Mouse (Mus musculus) lung, adult 2 months (tissue): ENCODE data around the gene Agpat4. TPM values are rescaled to one million over a fixed set of nuclear protein-coding genes. Genes with fewer than 3 reads are reported as not detected.

Experiments used
- DNase-seq: peaks from one replicate; pipeline ENCODE4 v3.0.0; 2022
- H3K4me1 ChIP-seq: fragments of 200-500 bp; 2 replicates; pipeline ENCODE4 v1.6.1; 2011; ENCODE audit warnings: low read length; ENCODE audit not compliant: control insufficient read depth, insufficient read depth
- H3K4me3 ChIP-seq: fragments of 200-500 bp; replicated peaks from 2 replicates; pipeline ENCODE3; 2011; ENCODE audit warnings: low read depth, mild to moderate bottlenecking, control low read depth, low read length; ENCODE audit errors: extremely low read depth
- CTCF ChIP-seq: fragments of 200-500 bp; IDR thresholded peaks from 2 replicates; pipeline ENCODE4 v1.5.1; 2011; ENCODE audit warnings: mild to moderate bottlenecking, low read length, control low read depth; ENCODE audit not compliant: insufficient read depth
- POLR2A ChIP-seq: fragments of 200-500 bp; IDR thresholded peaks from 2 replicates; pipeline ENCODE4 v1.6.1; 2011; ENCODE audit warnings: low read depth, mild to moderate bottlenecking, control low read depth, low read length, borderline replicate concordance; ENCODE audit errors: extremely low read depth
- WGBS: fragments of 180-500 bp; shearing (Covaris S2); methylation state at CpG from one replicate; pipeline ENCODE4 v1.1.7; 2018; 5-methylcytosine and 5-hydroxymethylcytosine counted together
- polyA plus RNA-seq: library from polyadenylated mRNA; depleted of rRNA; stranded (reverse); fragments of >200 nt; gene quantifications from 2 replicates; pipeline ENCODE4 v1.2.3, GENCODE M21; 2012

The Agpat4 gene
- polyA plus RNA-seq, 1 experiment: 50.7 TPM

DNA sequence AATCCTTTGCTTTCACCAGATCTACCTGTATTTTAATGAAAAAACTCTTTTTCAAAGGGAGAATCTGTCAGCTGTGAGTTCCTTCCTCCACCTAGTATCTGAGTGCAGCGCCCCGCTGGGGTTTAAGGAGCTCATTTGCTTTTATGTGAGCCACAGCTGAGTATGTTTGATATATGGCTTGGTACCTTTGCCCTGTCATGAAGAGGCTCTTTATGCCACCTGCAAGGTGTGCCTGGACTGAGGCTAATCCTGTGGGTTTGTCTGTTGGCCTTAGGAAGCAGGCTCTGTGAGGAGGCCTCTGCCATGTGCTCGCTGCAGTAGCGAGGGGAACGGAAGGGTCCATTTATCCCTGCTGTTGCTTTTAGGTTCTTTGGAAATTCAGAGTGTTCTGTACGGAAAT is 19.9 kb downstream of the Agpat4 start:
- DNase-seq: no peak
- no peak overlapping the region for H3K4me3 ChIP-seq
- peaks cover 5% of the 10 kb centered on the region; the same call in 1 of the 2 replicates for H3K4me1 ChIP-seq
- TF ChIP-seq CTCF (no peak), POLR2A (no peak)
- 95% methylated on average over 6 of the region's 6 CpGs for WGBS

DNA sequence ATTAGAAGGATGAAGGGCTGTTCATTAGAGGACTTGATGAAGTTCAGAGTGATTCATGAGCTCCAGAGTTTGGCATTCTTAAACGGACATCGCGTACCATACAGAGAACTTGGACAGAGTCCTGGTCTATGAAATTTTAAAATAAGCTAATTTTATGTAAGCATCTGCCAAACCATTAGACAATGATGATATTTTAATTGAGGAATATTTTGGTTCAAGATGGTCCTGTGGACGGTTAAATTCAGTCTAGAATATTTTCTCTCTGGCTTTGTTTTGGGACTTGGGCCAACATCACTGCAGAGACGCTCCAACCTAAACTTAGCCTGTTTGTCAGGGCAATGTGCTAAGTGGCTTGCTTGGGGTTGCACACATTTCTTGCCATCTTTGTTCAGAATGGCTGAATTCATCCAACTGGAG is 25.5 kb downstream of the Agpat4 start:
- Histone ChIP-seq H3K4me1 (peaks cover 12% of the 10 kb centered on the region), H3K4me3 (no peak overlapping the region)
- DNase-seq: no peak
- TF ChIP-seq CTCF (no peak), POLR2A (no peak)
- 55% methylated on average over 5 of the region's 5 CpGs for WGBS

DNA sequence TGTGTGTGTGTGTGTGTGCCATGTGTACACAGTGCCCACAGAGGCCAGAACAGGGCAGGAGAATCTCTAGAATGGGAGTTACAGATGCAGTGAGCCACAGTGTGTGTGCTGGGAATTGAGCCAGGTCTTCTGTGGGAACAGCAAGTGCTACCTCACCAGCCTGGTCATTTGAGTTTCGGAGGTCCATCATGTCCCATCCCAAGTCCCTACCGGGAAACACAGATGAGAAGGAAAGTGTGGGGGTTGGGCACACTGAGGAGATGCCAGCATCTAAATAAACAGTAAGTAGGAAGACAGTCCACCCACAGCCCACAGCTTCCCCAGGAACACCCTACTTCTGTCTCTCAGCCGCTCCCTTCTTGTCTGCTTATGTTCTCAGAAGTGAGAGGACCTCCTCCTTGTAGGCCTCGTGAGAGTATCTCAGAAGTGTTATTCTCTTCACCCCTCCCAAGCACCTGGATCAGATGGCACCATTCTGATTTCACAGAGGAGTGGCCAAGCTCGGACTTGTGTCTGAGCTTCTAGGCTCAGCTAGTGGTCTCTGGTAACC is 27.7 kb downstream of the Agpat4 start:
- no peak for DNase-seq
- TF ChIP-seq POLR2A: no peak
- no peak for TF ChIP-seq CTCF
- Histone ChIP-seq H3K4me3 (no peak overlapping the region), H3K4me1 (peaks cover 13% of the 10 kb centered on the region)
- WGBS: 48% methylated on average over 5 of the region's 5 CpGs

DNA sequence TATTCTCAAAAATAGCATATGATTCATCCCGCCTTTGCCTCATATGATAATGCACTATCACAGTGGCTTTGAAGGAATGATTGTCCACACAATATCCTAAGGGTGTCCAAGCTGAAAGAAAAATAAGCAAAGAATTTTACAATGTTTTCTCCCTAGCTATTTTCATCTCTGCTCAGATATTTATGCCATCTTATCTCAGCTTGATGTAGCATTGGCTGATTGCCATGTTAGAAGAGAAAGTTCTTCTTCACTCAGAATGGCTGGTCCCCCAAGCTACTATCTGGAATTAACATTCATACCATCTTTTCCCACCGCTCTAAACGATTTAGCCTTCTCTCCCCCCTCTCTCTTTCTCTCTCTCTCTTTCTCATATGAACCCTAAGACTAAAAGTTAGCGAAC is 29.3 kb downstream of the Agpat4 start:
- 76% methylated on average over 4 of the region's 4 CpGs for WGBS

DNA sequence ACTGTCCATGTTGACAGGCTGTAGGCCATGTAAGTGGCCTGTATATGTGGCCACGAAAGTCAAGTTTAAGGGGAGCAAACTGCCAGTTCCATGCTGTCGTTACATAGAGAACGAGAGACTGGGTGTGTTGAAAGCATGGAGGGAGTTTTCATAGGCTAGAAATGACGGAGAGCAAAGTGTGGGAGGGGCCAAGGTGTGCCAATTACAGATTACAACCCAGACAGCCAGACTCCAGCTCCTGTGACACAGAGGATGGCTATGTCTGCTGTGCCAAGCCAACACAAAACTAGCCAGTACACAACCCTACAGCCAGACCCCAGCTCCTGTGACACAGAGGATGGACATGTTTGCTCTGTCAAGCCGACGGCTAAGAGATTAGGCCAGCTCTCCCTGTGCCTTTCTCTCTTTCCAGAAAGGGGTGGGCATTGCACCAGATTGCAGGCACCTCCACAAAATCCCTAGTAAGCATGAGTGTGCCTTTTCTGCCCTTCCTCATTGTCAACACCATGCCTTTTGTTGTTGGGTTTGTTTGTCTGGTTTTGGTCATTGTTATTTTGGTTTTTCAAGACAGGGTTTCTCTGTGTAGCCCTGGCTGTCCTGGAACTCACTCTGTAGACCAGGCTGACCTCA is 30.8 kb downstream of the Agpat4 start:
- no peak overlapping the region for H3K4me3 ChIP-seq
- no peak for DNase-seq
- H3K4me1 ChIP-seq: peaks cover 13% of the 10 kb centered on the region
- 70% methylated on average over 6 of the region's 6 CpGs for WGBS
- TF ChIP-seq CTCF (no peak), POLR2A (no peak)

More for the DNA sequence above, 29.3 kb downstream of the Agpat4 start:
- no peak for TF ChIP-seq POLR2A
- no peak for TF ChIP-seq CTCF
- Histone ChIP-seq H3K4me3 (no peak overlapping the region), H3K4me1 (peaks cover 13% of the 10 kb centered on the region)
- DNase-seq: no peak

DNA sequence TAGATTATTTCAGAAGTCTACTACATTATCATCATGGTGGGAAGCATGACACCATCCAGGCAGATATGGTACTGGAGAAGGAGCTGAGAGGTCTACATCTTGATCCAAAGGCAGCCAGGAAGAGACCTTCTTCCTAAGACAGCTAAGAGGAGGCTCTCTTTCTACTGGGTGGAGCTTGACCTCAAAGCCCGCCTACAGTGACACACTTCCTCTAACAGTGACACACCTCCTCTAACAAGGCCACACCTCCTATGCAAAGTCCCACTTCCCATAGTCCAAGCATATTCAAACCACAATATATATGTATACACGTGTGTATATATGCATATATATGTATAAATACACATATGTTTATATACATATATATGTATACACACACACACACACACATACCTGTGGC is 32.5 kb downstream of the Agpat4 start:
- TF ChIP-seq CTCF: no peak
- TF ChIP-seq POLR2A: no peak
- no peak overlapping the region for H3K4me3 ChIP-seq
- DNase-seq: no peak
- H3K4me1 ChIP-seq: peaks cover 12% of the 10 kb centered on the region
- 97% methylated on average over 2 of the region's 2 CpGs for WGBS

DNA sequence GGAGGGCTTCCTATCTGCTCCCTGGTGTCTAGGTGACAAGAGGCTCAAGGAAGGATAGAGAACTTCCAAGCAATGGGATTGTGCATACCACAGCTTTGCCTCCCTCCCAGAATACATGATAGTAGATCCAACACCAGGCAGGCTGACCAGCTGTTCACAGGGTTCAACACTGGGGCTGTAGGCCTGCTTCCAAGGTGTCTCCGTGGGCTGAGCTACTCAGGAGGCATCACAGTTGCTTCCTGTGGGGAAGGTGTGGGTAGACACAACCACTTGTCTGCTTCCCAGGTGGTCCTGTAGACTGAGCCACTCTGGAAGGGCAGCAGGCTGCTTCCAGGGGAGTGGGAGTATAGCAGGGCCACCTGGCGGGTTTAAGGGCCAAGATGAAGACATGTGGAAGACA is 35.8 kb downstream of the Agpat4 start:
- no peak overlapping the region for H3K4me3 ChIP-seq
- peaks cover 6% of the 10 kb centered on the region; the same call in 1 of the 2 replicates for H3K4me1 ChIP-seq
- TF ChIP-seq CTCF: no peak
- TF ChIP-seq POLR2A: no peak
- WGBS: 74% methylated on average over 2 of the region's 2 CpGs
- DNase-seq: no peak

DNA sequence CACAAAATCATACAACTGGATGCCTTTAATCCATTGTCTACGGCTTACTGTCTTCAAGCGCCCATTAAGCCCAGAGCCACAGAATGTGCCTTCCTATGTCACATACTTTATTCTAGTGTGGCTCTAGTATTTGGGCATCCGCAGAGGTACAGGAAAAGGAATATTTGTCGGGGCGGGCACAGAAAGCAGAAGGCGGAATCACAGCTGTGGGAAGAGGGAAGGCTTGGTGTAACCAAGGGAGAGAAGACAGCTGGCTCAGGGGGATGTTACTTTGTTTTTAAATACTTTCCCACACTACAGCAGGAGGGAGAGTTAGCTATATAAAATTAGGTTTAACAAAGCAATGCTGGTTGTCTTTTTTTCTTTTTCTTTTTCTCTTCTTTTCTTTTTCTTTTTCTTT is 36.7 kb downstream of the Agpat4 start:
- 73% methylated on average over 6 of the region's 6 CpGs for WGBS
- no peak for DNase-seq
- Histone ChIP-seq H3K4me1 (peaks cover 6% of the 10 kb centered on the region; the same call in 1 of the 2 replicates), H3K4me3 (no peak overlapping the region)
- TF ChIP-seq CTCF (no peak), POLR2A (no peak)

DNA sequence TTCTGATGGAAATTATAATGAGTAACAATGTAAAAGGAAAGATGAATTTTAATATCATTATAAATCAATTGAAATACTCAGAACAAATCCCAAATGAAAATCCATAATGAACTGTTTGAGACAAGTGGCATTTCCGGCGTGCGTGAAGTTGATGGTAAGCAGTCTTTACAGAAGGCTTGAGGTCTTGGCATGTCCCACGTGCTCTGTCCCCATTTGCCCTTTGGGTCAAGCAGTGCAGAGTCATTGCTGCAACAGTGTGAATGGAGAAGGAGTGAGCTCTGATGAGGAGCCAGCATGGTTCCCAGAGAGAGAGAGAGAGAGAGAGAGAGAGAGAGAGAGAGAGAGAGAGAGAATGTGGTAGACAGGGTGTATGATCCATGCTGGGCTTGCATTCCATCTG is 37.4 kb downstream of the Agpat4 start:
- Histone ChIP-seq H3K4me3 (no peak overlapping the region), H3K4me1 (peaks cover 6% of the 10 kb centered on the region; the same call in 1 of the 2 replicates)
- TF ChIP-seq POLR2A: no peak
- TF ChIP-seq CTCF: no peak
- DNase-seq: no peak
- 86% methylated on average over 4 of the region's 4 CpGs for WGBS

DNA sequence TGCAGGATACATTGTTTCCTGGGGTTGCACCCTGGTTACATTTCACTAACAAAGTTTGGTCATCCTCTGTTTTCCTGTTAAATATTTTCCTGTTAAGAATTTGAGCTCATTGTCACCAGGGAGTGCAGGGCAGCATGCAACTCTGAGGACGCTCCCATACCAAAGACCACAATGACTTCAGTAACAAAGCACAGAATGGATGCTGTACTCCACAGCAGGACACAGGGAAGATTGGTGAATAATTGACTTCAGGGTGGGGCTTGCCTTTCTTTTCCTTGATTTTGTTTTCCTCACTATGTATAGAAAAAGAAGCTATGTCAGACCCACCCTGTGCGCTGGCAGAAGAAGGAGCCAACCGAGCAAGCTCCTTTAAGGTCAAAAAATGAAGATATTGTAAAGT is 38.2 kb downstream of the Agpat4 start:
- 75% methylated on average over 3 of the region's 3 CpGs for WGBS
- H3K4me1 ChIP-seq: peaks cover 8% of the 10 kb centered on the region
- no peak for DNase-seq
- no peak overlapping the region for H3K4me3 ChIP-seq
- TF ChIP-seq POLR2A (no peak), CTCF (no peak)
